Mouse (Mus musculus): Measurements from ENCODE around the gene Zbtb17.

The Zbtb17 gene

DNA sequence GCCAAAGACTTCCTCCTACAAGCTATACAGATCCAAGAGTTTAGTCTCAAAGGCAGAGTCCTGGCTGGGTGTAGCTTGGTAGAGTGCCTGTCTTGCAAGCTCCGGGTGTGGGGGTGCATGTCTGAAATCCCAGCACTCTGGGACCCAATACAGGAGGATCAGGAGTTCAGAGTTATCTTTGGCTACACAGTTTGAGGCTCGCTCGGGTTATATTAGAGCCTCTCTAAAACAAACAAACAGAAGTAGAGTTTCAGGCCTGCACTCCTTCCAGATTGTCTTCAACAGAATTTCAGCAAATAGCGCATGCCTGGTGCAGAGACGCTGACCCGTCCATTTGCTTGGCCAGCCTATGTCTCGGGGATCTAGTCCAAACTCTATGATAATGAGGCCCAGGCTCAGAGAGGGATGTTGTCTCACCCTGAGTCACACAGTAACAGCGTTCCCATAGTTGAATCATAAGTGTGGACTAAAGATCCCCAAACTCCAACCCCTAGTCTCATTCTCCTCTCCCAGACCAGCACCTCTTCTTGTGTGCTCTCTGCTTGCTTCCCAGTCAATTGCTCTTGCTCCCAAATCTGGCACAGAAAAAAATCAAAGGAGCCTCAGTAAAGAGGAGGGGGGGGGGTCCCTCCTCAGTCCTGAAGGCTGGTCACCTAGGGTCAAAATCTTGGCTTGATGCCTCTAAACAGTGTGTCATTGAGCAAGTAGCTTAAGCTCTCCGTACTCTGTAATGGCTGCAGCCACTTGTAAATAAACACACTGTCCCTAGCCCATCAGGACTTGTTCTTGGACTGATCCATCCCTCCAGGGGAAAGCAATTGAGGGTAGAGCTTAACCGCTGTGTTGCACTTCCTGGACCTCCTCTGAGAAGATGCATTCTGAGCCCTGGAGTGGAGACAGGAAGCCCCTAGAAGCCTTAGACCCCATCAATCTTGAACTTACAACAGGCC, 17.4 kb upstream of the Zbtb17 start:
- DNase-seq, result no peak

DNA sequence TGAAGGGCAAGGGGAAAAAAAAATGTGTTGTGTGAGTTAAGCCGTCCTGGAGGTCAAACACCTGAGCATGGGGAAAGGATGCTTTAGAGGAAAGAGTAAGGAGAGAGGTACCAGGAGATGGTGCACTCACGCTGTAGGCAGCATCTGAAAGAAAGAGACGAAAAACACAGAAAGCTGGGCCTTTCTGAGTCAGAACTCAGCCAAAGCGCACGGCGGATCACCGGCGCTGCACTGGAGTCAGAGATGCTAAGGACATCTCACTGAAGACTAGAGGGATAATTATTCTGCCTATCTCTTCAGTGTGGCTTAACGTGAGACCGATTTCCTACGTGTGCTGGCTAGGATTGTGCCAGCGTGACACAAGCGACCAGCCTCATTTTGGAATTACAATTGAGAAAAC, 16.5 kb upstream of the Zbtb17 start:
- no peak for DNase-seq

- DNase-seq, result no peak
These were observed 15.1 kb upstream of the Zbtb17 start for GRCm38 (mm10) chr4:141429381-141429780.

GRCm38 (mm10) chr4:141429847-141430246, 14.6 kb upstream of the Zbtb17 start:
- DNase-seq, result peak; percentile 49

- DNase-seq, result peak; percentile 85
These were observed 13.5 kb upstream of the Zbtb17 start for GRCm38 (mm10) chr4:141430997-141431396.

DNA sequence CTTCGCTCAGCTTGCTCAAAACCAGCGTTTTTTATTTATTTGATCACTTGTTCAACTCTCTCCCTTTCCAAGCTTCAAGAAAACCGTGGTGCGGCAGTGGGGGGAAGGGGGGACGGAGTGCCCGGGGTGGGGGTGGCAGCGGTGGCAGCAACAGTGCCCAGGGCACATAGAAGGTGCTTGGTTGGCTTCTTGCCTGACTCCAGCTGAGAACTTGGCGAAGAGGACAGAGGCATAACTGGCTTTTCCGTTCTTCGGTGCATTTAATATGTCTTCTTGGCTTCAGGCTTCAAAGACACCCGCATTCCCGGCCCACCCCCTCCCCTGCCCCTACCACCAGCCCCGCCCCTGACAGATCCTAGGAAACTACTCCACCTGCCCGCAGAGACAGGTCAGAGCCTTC, 11.8 kb upstream of the Zbtb17 start:
- no peak for DNase-seq

- DNase-seq, result no peak
These were observed 11.3 kb upstream of the Zbtb17 start for GRCm38 (mm10) chr4:141433191-141433590.

GRCm38 (mm10) chr4:141435974-141436373, 8.5 kb upstream of the Zbtb17 start, which contains the start of gene Srarp:
Srarp (minus strand) TSS chr4:141436105.
- DNase-seq, result no peak

DNA sequence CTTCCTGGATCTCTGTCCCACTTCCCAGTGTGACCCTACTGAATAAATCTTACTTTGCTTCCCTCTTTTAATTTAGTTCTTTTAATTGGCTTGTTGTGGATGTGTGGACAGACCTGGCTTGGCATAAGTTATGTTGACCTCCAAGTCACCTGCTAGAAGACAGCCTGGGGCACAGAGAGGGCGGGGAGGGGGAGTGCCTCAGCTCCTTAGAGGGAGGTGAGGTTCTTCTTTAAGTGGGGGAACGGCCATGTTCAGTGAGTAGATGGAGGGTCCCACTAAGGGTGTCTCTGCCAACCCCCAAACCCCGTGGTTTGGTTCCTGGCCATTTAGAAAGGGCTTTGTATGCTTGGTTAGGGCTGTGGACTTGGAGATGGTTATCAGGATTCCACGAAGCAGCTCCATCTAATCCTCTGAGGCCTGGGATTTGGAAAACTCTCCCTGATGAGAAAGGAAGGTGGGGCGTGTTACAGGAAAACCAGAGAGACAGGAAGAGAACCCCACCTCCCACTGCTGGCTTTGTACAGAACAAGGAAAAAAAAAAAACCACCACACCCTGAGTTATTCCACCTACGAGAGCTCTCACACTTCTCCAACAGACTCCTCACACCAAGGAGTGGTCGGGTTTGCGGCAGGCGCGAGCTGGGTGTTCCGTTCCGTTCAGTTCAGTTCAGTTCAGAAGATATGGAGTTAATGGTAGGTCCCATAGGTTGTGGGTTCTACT, 5.2 kb upstream of the Zbtb17 start:
- DNase-seq, result no peak

DNA sequence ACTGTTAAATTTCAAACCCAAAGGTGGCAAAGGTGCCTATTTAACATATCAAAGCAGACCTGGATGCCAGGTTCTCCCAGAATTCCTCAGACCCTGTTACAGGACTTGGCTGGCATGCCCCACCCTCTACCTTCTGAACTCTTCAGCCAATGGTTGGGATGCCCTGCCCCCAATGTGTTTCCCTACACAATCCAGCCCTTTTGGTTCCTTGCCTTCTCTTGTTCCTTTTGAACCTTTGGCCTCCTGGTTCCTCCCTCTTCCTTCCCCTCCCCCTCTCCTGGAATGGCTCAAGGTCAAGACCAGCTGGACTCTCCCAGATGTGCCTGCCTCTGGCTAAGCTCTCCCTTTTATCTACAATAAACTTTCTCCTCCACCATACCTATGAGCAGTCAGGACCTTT, 3.6 kb upstream of the Zbtb17 start:
- DNase-seq, result no peak

GRCm38 (mm10) chr4:141443641-141444429, 619 bp upstream of the Zbtb17 start:
- no peak for DNase-seq

- no peak for DNase-seq
These were observed 870 bp downstream of the Zbtb17 start for GRCm38 (mm10) chr4:141445328-141445720.

DNA sequence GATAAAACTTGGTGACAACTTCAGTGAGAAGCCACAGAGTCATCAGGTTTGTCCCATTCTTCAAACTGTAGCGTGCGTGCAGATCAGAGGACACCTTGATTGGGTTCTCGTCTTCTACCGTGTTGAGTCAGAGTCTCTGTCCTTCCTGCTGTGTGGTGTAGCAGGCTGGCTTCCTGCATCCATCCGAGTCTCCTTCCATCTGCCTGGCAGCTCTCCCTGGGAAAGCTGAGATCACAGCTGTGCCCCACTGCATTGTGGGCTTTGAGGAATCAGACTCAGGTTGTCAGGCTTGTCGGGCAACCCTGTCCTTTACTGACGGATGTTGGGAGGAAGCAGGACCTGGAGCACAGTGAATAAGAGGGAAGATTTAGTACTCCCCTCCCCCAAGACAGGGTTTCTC, 1.8 kb downstream of the Zbtb17 start:
- no peak for DNase-seq

- DNase-seq, result no peak
These were observed 6.8 kb downstream of the Zbtb17 start for GRCm38 (mm10) chr4:141451251-141451650.

DNA sequence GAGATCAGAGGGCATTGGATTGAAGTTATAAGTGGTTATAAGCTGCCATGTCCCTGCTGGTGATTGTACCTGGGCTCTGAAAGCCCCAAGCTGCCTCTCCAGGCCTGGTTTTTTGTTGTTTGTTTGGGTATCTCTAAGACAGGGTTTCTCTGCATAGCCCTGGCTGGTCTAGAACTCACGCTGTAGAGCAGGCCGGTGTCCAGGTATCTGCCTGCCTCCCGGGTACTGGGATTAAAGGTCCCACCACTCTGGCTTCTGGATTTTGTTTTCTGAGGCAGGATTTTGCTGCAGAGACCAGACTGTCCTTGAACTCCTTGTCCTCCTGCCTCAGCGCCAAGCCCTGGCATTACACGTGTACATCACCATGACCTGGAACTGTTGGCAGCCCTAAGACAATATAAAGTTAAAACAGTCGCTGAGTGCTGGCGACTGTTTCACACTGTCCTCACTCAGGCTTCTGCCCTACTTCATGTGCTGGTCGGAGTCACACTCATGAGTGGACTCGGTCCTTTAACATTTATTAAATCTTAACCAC, 7.5 kb downstream of the Zbtb17 start:
- DNase-seq, result no peak

DNA sequence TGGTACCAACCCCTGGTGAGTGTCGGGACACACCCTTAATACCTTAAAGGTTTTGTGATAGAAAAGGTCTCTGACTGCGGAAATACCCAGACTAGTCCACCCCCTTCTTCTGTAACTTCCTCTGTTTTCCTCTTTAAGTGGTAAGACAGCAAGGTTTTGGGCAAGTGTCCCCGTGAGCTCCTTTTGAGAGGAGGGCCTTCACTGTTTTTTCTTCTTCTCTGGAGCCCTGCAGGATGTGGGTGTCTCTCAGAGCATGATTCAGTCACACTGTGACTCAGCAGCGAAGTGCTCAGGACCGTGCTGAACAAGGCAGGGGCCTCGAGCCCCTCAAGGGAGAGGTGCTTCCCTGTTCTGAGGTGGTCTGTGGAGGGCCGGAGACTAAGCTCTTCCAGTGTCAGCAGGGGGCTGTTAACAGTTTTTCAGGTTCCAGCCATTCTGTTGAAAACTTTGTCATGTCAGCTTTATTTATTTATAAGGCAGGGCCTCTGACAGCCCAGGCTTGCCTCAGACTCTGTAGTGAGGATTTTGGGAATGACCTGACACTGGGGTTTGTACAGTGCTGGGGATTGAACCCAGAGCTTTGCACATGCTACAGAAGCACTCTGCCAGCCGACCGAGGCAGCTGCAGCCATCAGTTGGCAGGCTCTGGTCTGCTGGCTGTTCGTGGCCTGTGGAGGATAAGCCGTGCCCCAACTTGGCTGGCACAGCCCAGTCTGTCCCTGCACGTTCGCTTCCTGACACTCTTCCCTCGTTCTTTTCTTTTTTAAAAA, 10.3 kb downstream of the Zbtb17 start:
- no peak for DNase-seq

DNA sequence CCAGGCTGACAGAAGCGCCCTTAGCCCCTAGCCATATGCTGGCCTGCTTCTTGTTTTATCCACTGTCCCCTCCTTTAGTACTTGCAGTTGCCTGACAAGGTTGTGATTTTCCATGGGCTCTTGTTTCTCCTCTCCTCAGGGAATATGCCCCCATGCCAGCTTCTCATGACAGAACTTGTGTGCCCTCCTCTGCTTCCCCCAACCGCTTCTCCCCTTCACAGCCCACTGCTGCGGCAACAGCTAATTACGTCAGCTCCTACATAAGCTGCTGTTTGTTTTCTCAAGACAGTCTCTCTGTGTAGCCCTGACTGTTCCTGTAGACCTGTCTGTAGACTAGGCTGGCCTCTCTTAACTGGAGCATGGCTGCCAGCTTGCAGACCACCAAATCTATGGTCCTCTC, 11.1 kb downstream of the Zbtb17 start:
- DNase-seq, result no peak

GRCm38 (mm10) chr4:141456193-141456938, 11.9 kb downstream of the Zbtb17 start:
- no peak for DNase-seq

- DNase-seq, result no peak
These were observed 13.8 kb downstream of the Zbtb17 start for GRCm38 (mm10) chr4:141458236-141458635.

GRCm38 (mm10) chr4:141458888-141459287, 14.4 kb downstream of the Zbtb17 start:
- DNase-seq, result no peak

DNA sequence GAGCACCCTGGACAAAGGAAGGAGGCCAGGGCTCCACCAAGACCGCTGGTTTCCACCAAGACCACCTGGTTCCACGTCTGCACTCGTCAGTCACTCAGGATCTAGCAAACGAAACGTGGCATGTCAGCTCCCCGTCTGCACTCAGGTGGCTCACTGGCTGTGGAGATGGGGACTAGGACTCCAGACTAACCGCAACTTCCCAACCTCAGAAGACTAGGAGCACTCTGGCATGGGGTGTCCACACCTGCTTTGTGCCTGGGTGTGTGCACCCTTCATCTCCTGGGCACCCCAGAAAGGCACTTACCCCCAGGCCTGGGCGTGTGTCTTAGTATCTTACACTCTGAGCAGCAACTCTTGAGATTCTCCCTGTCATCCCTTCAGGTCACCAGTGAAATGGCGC, 15.3 kb downstream of the Zbtb17 start:
- no peak for DNase-seq
